Mouse (Mus musculus) hindbrain, embryonic 12.5 days (tissue): ENCODE measurements around the gene Phactr1. TPM values are rescaled to one million over a fixed set of nuclear protein-coding genes. Genes with fewer than 3 reads are reported as not detected.

Source experiments
- ATAC-seq: fragments of 200-750 bp; cut with Nextera tagmentation; 2 replicates; pipeline ENCODE4 v1.8.0; 2017; ENCODE audit warnings: moderate TSS enrichment; ENCODE audit not compliant: low FRiP score
- H3K27ac ChIP-seq: fragments of 300-500 bp; sonication (generic); 2 replicates; pipeline ENCODE4 v1.5.1; 2016; ENCODE audit warnings: mild to moderate bottlenecking
- H3K27me3 ChIP-seq: fragments of 300-500 bp; sonication (generic); 2 replicates; pipeline ENCODE4 v1.6.1; 2016; ENCODE audit warnings: mild to moderate bottlenecking
- H3K36me3 ChIP-seq: fragments of 300-500 bp; sonication (generic); 2 replicates; pipeline ENCODE4 v1.6.1; 2016; ENCODE audit warnings: mild to moderate bottlenecking
- H3K4me1 ChIP-seq: fragments of 300-500 bp; sonication (generic); 2 replicates; pipeline ENCODE4 v1.6.1; 2016
- H3K4me2 ChIP-seq: fragments of 300-500 bp; sonication (generic); replicated peaks from 2 replicates; pipeline ENCODE4 v1.6.1; 2016; ENCODE audit warnings: mild to moderate bottlenecking
- H3K4me3 ChIP-seq: fragments of 300-500 bp; sonication (generic); 2 replicates; pipeline ENCODE4 v1.5.1; 2016; ENCODE audit warnings: mild to moderate bottlenecking
- H3K9ac ChIP-seq: fragments of 300-500 bp; sonication (generic); 2 replicates; pipeline ENCODE4 v1.6.1; 2016; ENCODE audit warnings: mild to moderate bottlenecking, moderate library complexity
- H3K9me3 ChIP-seq: fragments of 300-500 bp; sonication (generic); replicated peaks from 2 replicates; pipeline ENCODE4 v1.6.1; 2016; ENCODE audit warnings: mild to moderate bottlenecking
- WGBS: fragments of 180-500 bp; shearing (Covaris S2); methylation state at CpG from one replicate; pipeline ENCODE4 v1.1.7; 2016; 5-methylcytosine and 5-hydroxymethylcytosine counted together
- polyA plus RNA-seq: library from polyadenylated mRNA; unstranded; fragments of >200 nt; fragmentation: Nextera tagmentation; extraction: Ambion mirVana; gene quantifications from 2 replicates; pipeline ENCODE4 v1.2.1, GENCODE M21; 2016

Phactr1 gene
- polyA plus RNA-seq, 1 experiment from 2014 or later: 23.6 TPM

GRCm38 (mm10) chr13:43187736-43188135, 507.3 kb downstream of the Phactr1 start:
- 92% methylated on average over 4 of the region's 4 CpGs for WGBS
- no peak for ATAC-seq

More at GRCm38 (mm10) chr13:43187736-43188135, 507.3 kb downstream of the Phactr1 start:
- Histone ChIP-seq H3K4me1 (no peaks in the 10 kb centered on the region; the same call in 1 of the 2 replicates), H3K4me3 (no peak overlapping the region), H3K9ac (no peak overlapping the region), H3K27me3 (no peaks in the 10 kb centered on the region), H3K27ac (no peak overlapping the region), H3K4me2 (no peak overlapping the region), H3K9me3 (no peaks in the 10 kb centered on the region), H3K36me3 (no peaks in the 10 kb centered on the region)
